Mouse (Mus musculus): Measurements from ENCODE around the gene Trpm7. TPM values are rescaled to one million over a fixed set of nuclear protein-coding genes. Genes with fewer than 3 reads are reported as not detected.

Trpm7 gene
- polyA plus RNA-seq, 1 experiment from 2014 or later, result 39.1 TPM

GRCm38 (mm10) chr2:126776416-126776815 is 99.6 kb downstream of the Trpm7 start:
- H3K9me3 ChIP-seq (ENCODE audit: control insufficient read depth, low read length), result no peaks in the 10 kb centered on the region
- no peaks in the 10 kb centered on the region for H3K4me1 ChIP-seq (replicated peaks; ENCODE audit: control insufficient read depth, insufficient read depth, low read length)
- H3K36me3 ChIP-seq (ENCODE audit: control insufficient read depth, insufficient read depth, low read length), result no peaks in the 10 kb centered on the region
- ATAC-seq (replicated peaks; ENCODE audit: low FRiP score) (no peak), DNase-seq (ENCODE audit: low spot score) (no peak)
- no peak overlapping the region for H3K27ac ChIP-seq (ENCODE audit: low read depth, low read length)
- H3K4me3 ChIP-seq (ENCODE audit: low read depth, low read length), result no peak overlapping the region
- H3K27me3 ChIP-seq (replicated peaks; ENCODE audit: control insufficient read depth, insufficient read depth, low read length), result no peaks in the 10 kb centered on the region
- 54% methylated on average over 1 of the region's 1 CpGs for WGBS
- no peak overlapping the region for H3K9ac ChIP-seq (ENCODE audit: low read depth, low read length)
- no peak overlapping the region for H3K4me2 ChIP-seq

DNA sequence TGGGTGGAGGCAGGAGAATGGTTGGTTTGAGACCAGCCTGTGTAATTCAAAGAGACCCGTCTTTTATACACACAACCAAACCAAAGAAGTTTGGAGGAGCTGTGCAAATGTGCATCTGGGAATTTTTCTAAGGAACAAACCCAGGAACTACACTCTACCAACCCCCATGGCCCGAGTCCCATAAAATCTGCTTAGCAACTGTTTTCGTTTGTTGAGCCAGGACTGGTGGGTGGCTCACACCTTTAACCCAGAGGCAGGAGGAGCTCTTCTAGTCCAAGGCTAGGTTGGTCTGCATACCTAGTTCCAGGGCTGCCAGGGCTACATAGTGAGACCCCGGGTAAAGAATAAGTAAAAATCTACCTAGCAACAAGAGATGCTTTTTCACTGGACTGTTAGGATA is 100.1 kb downstream of the Trpm7 start:
- Histone ChIP-seq H3K27ac (ENCODE audit: low read depth, low read length) (no peak overlapping the region), H3K9ac (ENCODE audit: low read depth, low read length) (no peak overlapping the region), H3K4me2 (no peak overlapping the region), H3K4me3 (ENCODE audit: low read depth, low read length) (no peak overlapping the region), H3K36me3 (ENCODE audit: control insufficient read depth, insufficient read depth, low read length) (no peaks in the 10 kb centered on the region), H3K4me1 (replicated peaks; ENCODE audit: control insufficient read depth, insufficient read depth, low read length) (no peaks in the 10 kb centered on the region), H3K27me3 (replicated peaks; ENCODE audit: control insufficient read depth, insufficient read depth, low read length) (no peaks in the 10 kb centered on the region), H3K9me3 (ENCODE audit: control insufficient read depth, low read length) (no peaks in the 10 kb centered on the region)
- ATAC-seq (replicated peaks; ENCODE audit: low FRiP score), result no peak
- WGBS, result 57% methylated on average over 4 of the region's 4 CpGs
- DNase-seq (ENCODE audit: low spot score), result no peak

- Histone ChIP-seq H3K4me2 (no peak overlapping the region), H3K27me3 (replicated peaks; ENCODE audit: control insufficient read depth, insufficient read depth, low read length) (no peaks in the 10 kb centered on the region), H3K4me1 (replicated peaks; ENCODE audit: control insufficient read depth, insufficient read depth, low read length) (no peaks in the 10 kb centered on the region), H3K9me3 (ENCODE audit: control insufficient read depth, low read length) (no peaks in the 10 kb centered on the region), H3K9ac (ENCODE audit: low read depth, low read length) (no peak overlapping the region), H3K4me3 (ENCODE audit: low read depth, low read length) (no peak overlapping the region), H3K27ac (ENCODE audit: low read depth, low read length) (no peak overlapping the region), H3K36me3 (ENCODE audit: control insufficient read depth, insufficient read depth, low read length) (no peaks in the 10 kb centered on the region)
- DNase-seq (ENCODE audit: low spot score), result no peak
- WGBS, result 77% methylated on average over 5 of the region's 5 CpGs
- no peak for ATAC-seq (replicated peaks; ENCODE audit: low FRiP score)
These were observed 103.8 kb downstream of the Trpm7 start for GRCm38 (mm10) chr2:126772217-126772616.

- Histone ChIP-seq H3K27ac (ENCODE audit: low read depth, low read length) (no peak overlapping the region), H3K27me3 (replicated peaks; ENCODE audit: control insufficient read depth, insufficient read depth, low read length) (no peaks in the 10 kb centered on the region), H3K4me2 (no peak overlapping the region), H3K9me3 (ENCODE audit: control insufficient read depth, low read length) (no peaks in the 10 kb centered on the region), H3K4me3 (ENCODE audit: low read depth, low read length) (no peak overlapping the region), H3K9ac (ENCODE audit: low read depth, low read length) (no peak overlapping the region), H3K36me3 (ENCODE audit: control insufficient read depth, insufficient read depth, low read length) (no peaks in the 10 kb centered on the region), H3K4me1 (replicated peaks; ENCODE audit: control insufficient read depth, insufficient read depth, low read length) (no peaks in the 10 kb centered on the region)
- DNase-seq (ENCODE audit: low spot score) (no peak), ATAC-seq (replicated peaks; ENCODE audit: low FRiP score) (no peak)
- 70% methylated on average over 19 of the region's 19 CpGs for WGBS
These were observed 106.4 kb downstream of the Trpm7 start for GRCm38 (mm10) chr2:126769431-126770181.

GRCm38 (mm10) chr2:126768194-126768593 is 107.8 kb downstream of the Trpm7 start:
- Histone ChIP-seq H3K4me2 (no peak overlapping the region), H3K9me3 (ENCODE audit: control insufficient read depth, low read length) (no peaks in the 10 kb centered on the region), H3K4me1 (replicated peaks; ENCODE audit: control insufficient read depth, insufficient read depth, low read length) (no peaks in the 10 kb centered on the region), H3K36me3 (ENCODE audit: control insufficient read depth, insufficient read depth, low read length) (no peaks in the 10 kb centered on the region), H3K27ac (ENCODE audit: low read depth, low read length) (no peak overlapping the region), H3K4me3 (ENCODE audit: low read depth, low read length) (no peak overlapping the region), H3K9ac (ENCODE audit: low read depth, low read length) (no peak overlapping the region), H3K27me3 (replicated peaks; ENCODE audit: control insufficient read depth, insufficient read depth, low read length) (no peaks in the 10 kb centered on the region)
- 67% methylated on average over 4 of the region's 4 CpGs for WGBS
- ATAC-seq (replicated peaks; ENCODE audit: low FRiP score) (no peak), DNase-seq (ENCODE audit: low spot score) (no peak)

- Histone ChIP-seq H3K27me3 (replicated peaks; ENCODE audit: control insufficient read depth, insufficient read depth, low read length) (no peaks in the 10 kb centered on the region), H3K9me3 (ENCODE audit: control insufficient read depth, low read length) (no peaks in the 10 kb centered on the region), H3K4me2 (no peak overlapping the region), H3K36me3 (ENCODE audit: control insufficient read depth, insufficient read depth, low read length) (no peaks in the 10 kb centered on the region), H3K27ac (ENCODE audit: low read depth, low read length) (no peak overlapping the region), H3K9ac (ENCODE audit: low read depth, low read length) (no peak overlapping the region), H3K4me1 (replicated peaks; ENCODE audit: control insufficient read depth, insufficient read depth, low read length) (no peaks in the 10 kb centered on the region), H3K4me3 (ENCODE audit: low read depth, low read length) (no peak overlapping the region)
- 95% methylated on average over 3 of the region's 3 CpGs for WGBS
- ATAC-seq (replicated peaks; ENCODE audit: low FRiP score) (no peak), DNase-seq (ENCODE audit: low spot score) (no peak)
These were observed 108.4 kb downstream of the Trpm7 start for GRCm38 (mm10) chr2:126767599-126767998.

GRCm38 (mm10) chr2:126765867-126766582 is 110.0 kb downstream of the Trpm7 start:
- H3K27me3 ChIP-seq (replicated peaks; ENCODE audit: control insufficient read depth, insufficient read depth, low read length), result no peaks in the 10 kb centered on the region
- H3K4me2 ChIP-seq, result no peak overlapping the region
- no peak overlapping the region for H3K27ac ChIP-seq (ENCODE audit: low read depth, low read length)
- WGBS, result 46% methylated on average over 11 of the region's 11 CpGs
- H3K4me1 ChIP-seq (replicated peaks; ENCODE audit: control insufficient read depth, insufficient read depth, low read length), result no peaks in the 10 kb centered on the region
- no peak overlapping the region for H3K4me3 ChIP-seq (ENCODE audit: low read depth, low read length)
- no peaks in the 10 kb centered on the region for H3K9me3 ChIP-seq (ENCODE audit: control insufficient read depth, low read length)
- DNase-seq (ENCODE audit: low spot score), result no peak
- H3K36me3 ChIP-seq (ENCODE audit: control insufficient read depth, insufficient read depth, low read length), result peaks cover 11% of the 10 kb centered on the region
- ATAC-seq (replicated peaks; ENCODE audit: low FRiP score), result no peak
- H3K9ac ChIP-seq (ENCODE audit: low read depth, low read length), result no peak overlapping the region

GRCm38 (mm10) chr2:126759351-126759750 is 116.7 kb downstream of the Trpm7 start:
- no peak for ATAC-seq (replicated peaks; ENCODE audit: low FRiP score)
- 92% methylated on average over 7 of the region's 7 CpGs for WGBS

GRCm38 (mm10) chr2:126755664-126756063 is 120.4 kb downstream of the Trpm7 start:
- no peak overlapping the region for H3K27ac ChIP-seq (ENCODE audit: low read depth, low read length)
- H3K4me2 ChIP-seq, result no peak overlapping the region
- H3K4me3 ChIP-seq (ENCODE audit: low read depth, low read length), result no peak overlapping the region
- no peaks in the 10 kb centered on the region for H3K9me3 ChIP-seq (ENCODE audit: control insufficient read depth, low read length)
- no peak overlapping the region for H3K9ac ChIP-seq (ENCODE audit: low read depth, low read length)
- no peak for DNase-seq (ENCODE audit: low spot score)
- no peaks in the 10 kb centered on the region for H3K27me3 ChIP-seq (replicated peaks; ENCODE audit: control insufficient read depth, insufficient read depth, low read length)
- ATAC-seq (replicated peaks; ENCODE audit: low FRiP score), result no peak
- H3K36me3 ChIP-seq (ENCODE audit: control insufficient read depth, insufficient read depth, low read length), result peaks cover 41% of the 10 kb centered on the region
- WGBS, result 96% methylated on average over 6 of the region's 6 CpGs
- H3K4me1 ChIP-seq (replicated peaks; ENCODE audit: control insufficient read depth, insufficient read depth, low read length), result no peaks in the 10 kb centered on the region

More at GRCm38 (mm10) chr2:126759351-126759750, 116.7 kb downstream of the Trpm7 start:
- Histone ChIP-seq H3K27ac (ENCODE audit: low read depth, low read length) (no peak overlapping the region), H3K9ac (ENCODE audit: low read depth, low read length) (no peak overlapping the region), H3K4me2 (no peak overlapping the region), H3K4me1 (replicated peaks; ENCODE audit: control insufficient read depth, insufficient read depth, low read length) (no peaks in the 10 kb centered on the region), H3K27me3 (replicated peaks; ENCODE audit: control insufficient read depth, insufficient read depth, low read length) (no peaks in the 10 kb centered on the region), H3K36me3 (ENCODE audit: control insufficient read depth, insufficient read depth, low read length) (peaks cover 40% of the 10 kb centered on the region), H3K4me3 (ENCODE audit: low read depth, low read length) (no peak overlapping the region), H3K9me3 (ENCODE audit: control insufficient read depth, low read length) (no peaks in the 10 kb centered on the region)
- DNase-seq (ENCODE audit: low spot score), result no peak
